Comparison of ENCODE assay signal across 24 mouse cellular contexts in the genomic region with DNA sequence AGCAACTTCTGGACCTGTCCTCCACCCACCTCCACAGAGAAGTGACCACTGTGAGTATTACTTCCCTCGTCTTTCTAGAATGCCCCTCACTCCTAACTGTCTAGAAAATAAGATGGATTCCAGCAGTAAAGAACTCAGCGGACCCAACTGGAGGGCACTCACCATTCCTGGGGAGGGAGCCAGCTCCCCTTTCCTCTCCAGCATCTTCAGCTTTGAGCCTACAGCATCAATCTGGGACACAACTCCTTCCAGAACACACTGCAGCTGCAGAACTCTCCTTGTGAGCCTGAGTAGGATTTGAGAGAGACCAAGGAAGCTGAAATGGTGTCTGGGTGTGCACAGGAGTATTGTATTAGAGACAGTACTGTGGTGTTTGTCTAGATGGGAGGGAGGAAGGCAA. TPM values are rescaled to one million over a fixed set of nuclear protein-coding genes. Genes with fewer than 3 reads are reported as not detected.
DNase-seq lines count a peak whose midpoint lies in the region; ATAC-seq and TF ChIP-seq lines count a peak whose summit lies in the region.
"Had no signal": no experiment of that assay in that cellular context is flagged by ENCODE, and none has a peak within 500 bp of the region (broad histone marks: within the 10 kb centered on the region; RNA-seq: fewer than 3 reads in every experiment).

No protein-coding gene starts in this region.

- H3K4me3 ChIP-seq in heart, embryonic 12.5 days = no peak overlapping the region
- no peak overlapping the region for H3K4me3 ChIP-seq in heart, embryonic 10.5 days
- H3K4me3 ChIP-seq in testis, adult 2 months (ENCODE audit: control insufficient read depth, low read depth, low read length) = peak overlapping the region; percentile 77

- H3K27me3 ChIP-seq in heart, embryonic 12.5 days (replicated peaks) = peaks cover 44% of the 10 kb centered on the region
- H3K27me3 ChIP-seq in heart, embryonic 10.5 days (ENCODE audit: insufficient read depth, poor library complexity, severe bottlenecking) = peaks cover 21% of the 10 kb centered on the region; the same call in 1 of the 2 replicates
- H3K27me3 ChIP-seq in testis, adult 2 months (ENCODE audit: control insufficient read depth, insufficient read depth, low read length) = no peaks in the 10 kb centered on the region

- intact Hi-C loops in heart, postnatal 10 days (cut with DNase I) = no loop called here

- no peaks in the 10 kb centered on the region for H3K9me3 ChIP-seq in heart, embryonic 12.5 days (replicated peaks)
- no peaks in the 10 kb centered on the region for H3K9me3 ChIP-seq in heart, embryonic 10.5 days
- H3K9me3 ChIP-seq: G1E had no signal

- peaks cover 5% of the 10 kb centered on the region; the same call in 1 of the 2 replicates for H3K36me3 ChIP-seq in heart, embryonic 12.5 days
- H3K36me3 ChIP-seq in heart, embryonic 10.5 days = peaks cover 5% of the 10 kb centered on the region; the same call in 1 of the 2 replicates
- peaks cover 4% of the 10 kb centered on the region for H3K36me3 ChIP-seq in testis, adult 2 months (ENCODE audit: control insufficient read depth, insufficient read depth, low read length)

- DNase-seq in heart, adult 11 months = peak; percentile 63
- DNase-seq in heart, embryonic 10.5 days (ENCODE audit: low spot score) = peak; percentile 54
- DNase-seq in heart, postnatal 10 days = no peak
- DNase-seq in testis, postnatal 14 days (ENCODE audit: low spot score) = no peak
- DNase-seq: adrenal gland, adult 2 months; adrenal gland, adult 8-10 months; adrenal gland, postnatal 10 days; adrenal gland, postnatal 14 days; adrenal gland, postnatal 25 days; adrenal gland, postnatal 36 days; B cell, adult 2 months; cerebellum, adult 11 months; cerebellum, adult 11-12 months; cerebellum, adult 18-20 months had no signal

- TF ChIP-seq CTCF in testis, adult 2 months (IDR thresholded peaks at IDR 0.05; ENCODE audit: control insufficient read depth, insufficient read depth, insufficient replicate concordance, low read depth, low read length) = no peak

- no peak for TF ChIP-seq POLR2A in testis, adult 2 months (IDR thresholded peaks at IDR 0.05; ENCODE audit: control insufficient read depth, low read depth, low read length)

- H3K27ac ChIP-seq in heart, embryonic 12.5 days (ENCODE audit: poor library complexity, severe bottlenecking) = no peak overlapping the region
- no peak overlapping the region for H3K27ac ChIP-seq in heart, embryonic 10.5 days
- no peak overlapping the region for H3K27ac ChIP-seq in testis, adult 2 months (ENCODE audit: control insufficient read depth, insufficient read depth, low read depth, low read length)

- H3K4me1 ChIP-seq in heart, embryonic 12.5 days (replicated peaks) = peaks cover 10% of the 10 kb centered on the region
- H3K4me1 ChIP-seq in heart, embryonic 10.5 days = peaks cover 13% of the 10 kb centered on the region
- peaks cover 16% of the 10 kb centered on the region for H3K4me1 ChIP-seq in testis, adult 2 months (ENCODE audit: control insufficient read depth, insufficient read depth, low read length)

- no peak overlapping the region for H3K4me2 ChIP-seq in heart, embryonic 12.5 days

- ATAC-seq in heart, embryonic 12.5 days (ENCODE audit: insufficient number of reproducible peaks, low FRiP score) = no peak
- ATAC-seq: activated CD4-positive, CD25-positive, alpha-beta regulatory T cell, adult 4 months; CD4-positive, CD25-positive, alpha-beta regulatory T cell, adult 4 months; Patski had no signal

- WGBS in heart, embryonic 12.5 days = 71% methylated on average over 2 of the region's 2 CpGs
- 66% methylated on average over 2 of the region's 2 CpGs for WGBS in heart, embryonic 10.5 days

- no peak overlapping the region for H3K9ac ChIP-seq in heart, embryonic 12.5 days

RNA-seq across cellular contexts. Expression of gene Bloc1s2, which starts 2.7 kb away (rescaled TPM):
- 63.0 and 64.0 TPM in 2 replicates for polyA plus RNA-seq in heart, embryonic 12.5 days (2016; fragmentation: Nextera tagmentation; extraction: Ambion mirVana)
- 69.0 and 91.3 TPM in 2 replicates for polyA plus RNA-seq in heart, embryonic 10.5 days (2016; fragmentation: Nextera tagmentation; extraction: Ambion mirVana)
- 10 to 100 TPM; 15.9 to 18.7 TPM for total RNA-seq in heart, postnatal 10 days (2021)
- polyA plus RNA-seq in testis, adult 2 months (2012; rRNA removed) = 44.8 and 48.6 TPM in 2 replicates

RNA-seq across cellular contexts. Expression of gene Cwf19l1, which starts 13.3 kb away (rescaled TPM):
- polyA plus RNA-seq in heart, embryonic 12.5 days (2016; fragmentation: Nextera tagmentation; extraction: Ambion mirVana) = 19.1 and 19.7 TPM in 2 replicates
- 21.9 and 23.8 TPM in 2 replicates for polyA plus RNA-seq in heart, embryonic 10.5 days (2016; fragmentation: Nextera tagmentation; extraction: Ambion mirVana)
- 10 to 100 TPM; 11.4 to 12.9 TPM for total RNA-seq in heart, postnatal 10 days (2021)
- 6.8 and 6.9 TPM in 2 replicates for polyA plus RNA-seq in testis, adult 2 months (2012; rRNA removed)

RNA-seq across cellular contexts. Expression of gene Chuk, which starts 41.7 kb away (rescaled TPM):
- 36.3 and 37.4 TPM in 2 replicates for polyA plus RNA-seq in heart, embryonic 12.5 days (2016; fragmentation: Nextera tagmentation; extraction: Ambion mirVana)
- 36.8 and 47.0 TPM in 2 replicates for polyA plus RNA-seq in heart, embryonic 10.5 days (2016; fragmentation: Nextera tagmentation; extraction: Ambion mirVana)
- total RNA-seq in heart, postnatal 10 days (2021) = 10 to 100 TPM; 29.8 to 30.5 TPM
- polyA plus RNA-seq in testis, adult 2 months (2012; rRNA removed) = 11.8 and 18.3 TPM in 2 replicates

RNA-seq across cellular contexts. Expression of gene Pkd2l1, which starts 43.3 kb away (rescaled TPM):
- polyA plus RNA-seq in heart, embryonic 12.5 days (2016; fragmentation: Nextera tagmentation; extraction: Ambion mirVana) = not detected in 2 replicates
- polyA plus RNA-seq in heart, embryonic 10.5 days (2016; fragmentation: Nextera tagmentation; extraction: Ambion mirVana) = not detected in 2 replicates
- not detected for total RNA-seq in heart, postnatal 10 days (2021)
- polyA plus RNA-seq in testis, adult 2 months (2012; rRNA removed) = 9.2 and 11.5 TPM in 2 replicates
- total RNA-seq: adrenal gland, adult 18-20 months; adrenal gland, adult 2 months; adrenal gland, adult 8-10 months; adrenal gland, postnatal 10 days; adrenal gland, postnatal 14 days; adrenal gland, postnatal 25 days; adrenal gland, postnatal 36 days; G1E; MEL had no signal
- polyA plus RNA-seq: adrenal gland, adult 2 months; C2C12; CD4-positive, CD25-positive, alpha-beta regulatory T cell, adult 4 months; G1E had no signal

RNA-seq across cellular contexts. Expression of gene Scd3, which starts 54.1 kb away (rescaled TPM):
- not detected in 2 replicates for polyA plus RNA-seq in heart, embryonic 12.5 days (2016; fragmentation: Nextera tagmentation; extraction: Ambion mirVana)
- 0.15 and 0.64 TPM in 2 replicates for polyA plus RNA-seq in heart, embryonic 10.5 days (2016; fragmentation: Nextera tagmentation; extraction: Ambion mirVana)
- total RNA-seq in heart, postnatal 10 days (2021) = under 1 TPM; 0.14 to 0.25 TPM
- 7.1 and 9.0 TPM in 2 replicates for polyA plus RNA-seq in testis, adult 2 months (2012; rRNA removed)
- total RNA-seq: adrenal gland, postnatal 14 days; adrenal gland, postnatal 25 days; CH12.LX had no signal
- polyA plus RNA-seq: activated CD4-positive, CD25-positive, alpha-beta regulatory T cell, adult 4 months; adrenal gland, adult 2 months; CD4-positive, CD25-positive, alpha-beta regulatory T cell, adult 4 months; G1E had no signal

Comparison
In these comparisons a context has a peak if more than half of its experiments do, and no peak if none do; other contexts are left out.
1. DNase-seq: peak in heart, adult 11 months (single experiment) and heart, embryonic 10.5 days (single experiment); none in heart, postnatal 10 days (0 of 2) and testis, postnatal 14 days (single experiment).